Mouse (Mus musculus) cortical plate, adult 2 months (tissue): ENCODE results near the gene Robo1.

ENCODE experiments used
- CTCF ChIP-seq: fragments of 200-500 bp; IDR thresholded peaks from 2 replicates; pipeline ENCODE4 v1.5.1; 2011; ENCODE audit warnings: mild to moderate bottlenecking, control low read depth, low read length; ENCODE audit not compliant: insufficient read depth; ENCODE audit errors: extremely low read depth
- POLR2A ChIP-seq: fragments of 200-500 bp; IDR thresholded peaks from 2 replicates; pipeline ENCODE4 v1.6.1; 2011; ENCODE audit warnings: mild to moderate bottlenecking, low read length, control low read depth; ENCODE audit not compliant: insufficient read depth; ENCODE audit errors: extremely low read depth

GRCm38 (mm10) chr16:73038552-73038951 is 730.4 kb downstream of the Robo1 start:
- no peak for TF ChIP-seq CTCF
- TF ChIP-seq POLR2A, result no peak
